Mouse (Mus musculus): Measurements from ENCODE around the gene Mcm5.
A peak's percentile ranks its signal among the peaks of the same experiment; 100 is the strongest.

Gene Mcm5

DNA sequence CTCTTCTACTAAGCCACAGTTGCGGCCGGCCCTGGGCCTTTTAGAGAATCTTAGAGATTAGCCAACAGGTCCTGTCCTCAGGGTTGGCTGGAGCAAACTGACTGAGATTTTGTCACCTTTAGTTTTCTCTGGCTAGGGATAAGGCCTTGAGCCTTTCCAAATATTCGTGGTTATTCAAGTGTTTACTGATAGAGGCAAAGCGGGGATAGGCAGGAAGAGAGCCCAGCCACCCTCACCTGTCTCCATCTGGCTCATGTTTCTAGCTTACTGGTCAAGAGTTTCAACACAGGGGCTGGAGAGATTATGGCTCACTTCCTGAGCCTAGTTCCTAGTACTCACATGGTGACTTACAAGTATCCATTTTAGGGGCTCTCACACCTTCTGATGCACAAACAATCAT is 6.4 kb upstream of the Mcm5 start:
- no peak for DNase-seq (ENCODE audit: low spot score)

DNA sequence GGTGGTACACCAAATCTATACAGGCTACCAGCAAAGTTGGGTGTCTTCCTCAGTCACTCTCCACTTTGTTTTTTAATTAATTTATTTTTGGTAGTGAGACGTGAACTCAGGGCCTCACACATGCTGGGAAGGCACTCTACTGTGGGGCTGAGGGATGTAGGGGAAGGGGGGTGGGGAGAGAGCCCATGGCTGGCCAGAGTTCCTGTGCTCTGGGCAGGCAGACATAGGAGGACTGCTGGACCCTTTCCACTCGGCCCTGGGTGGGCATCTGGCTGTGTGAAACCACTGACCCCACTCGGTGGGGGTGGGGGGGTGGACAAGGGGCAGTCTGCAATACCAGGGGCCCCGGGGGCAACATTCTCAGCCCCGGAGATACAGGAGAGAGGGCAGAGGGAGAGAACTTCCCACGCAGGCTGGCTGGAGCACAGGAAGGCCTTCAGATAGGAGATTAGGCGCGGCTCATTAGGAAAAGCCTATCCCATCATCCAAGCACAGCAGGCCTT is 5.9 kb upstream of the Mcm5 start:
- DNase-seq (ENCODE audit: low spot score) = no peak

DNA sequence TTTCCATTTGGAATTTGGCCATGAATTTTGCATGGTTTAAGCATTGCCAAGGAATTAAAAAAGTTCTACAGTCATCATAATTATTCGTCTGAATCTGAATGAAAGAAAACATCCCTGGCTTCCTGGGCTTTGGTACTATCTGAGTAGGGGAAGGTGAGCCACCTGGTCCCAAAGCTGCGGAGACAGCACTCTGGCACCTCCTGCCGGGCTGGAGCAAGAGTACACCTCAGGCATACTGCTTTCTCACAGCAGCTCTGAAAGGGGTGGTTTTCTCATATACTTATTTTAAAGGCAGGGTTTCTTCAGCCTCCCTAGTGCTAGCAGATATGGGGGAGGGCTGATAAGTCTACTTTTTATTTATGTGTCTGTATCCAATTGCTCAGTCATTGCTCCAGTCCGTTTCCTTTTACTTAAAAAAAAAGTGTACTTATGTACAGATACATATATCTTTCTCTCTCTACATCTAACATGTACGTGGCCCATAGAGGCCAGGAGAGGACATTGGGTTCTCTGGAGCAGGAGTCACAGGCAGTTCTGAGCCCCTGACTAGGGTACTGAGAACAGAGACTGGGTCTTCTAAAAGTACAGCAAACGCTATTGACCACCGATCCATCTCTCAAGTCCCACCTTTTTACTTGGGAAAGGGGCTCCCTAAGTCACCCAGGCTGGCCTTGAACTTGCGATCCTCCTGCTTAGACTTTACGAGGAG is 688 bp upstream of the Mcm5 start:
- DNase-seq (ENCODE audit: low spot score) = peak; percentile 77

DNA sequence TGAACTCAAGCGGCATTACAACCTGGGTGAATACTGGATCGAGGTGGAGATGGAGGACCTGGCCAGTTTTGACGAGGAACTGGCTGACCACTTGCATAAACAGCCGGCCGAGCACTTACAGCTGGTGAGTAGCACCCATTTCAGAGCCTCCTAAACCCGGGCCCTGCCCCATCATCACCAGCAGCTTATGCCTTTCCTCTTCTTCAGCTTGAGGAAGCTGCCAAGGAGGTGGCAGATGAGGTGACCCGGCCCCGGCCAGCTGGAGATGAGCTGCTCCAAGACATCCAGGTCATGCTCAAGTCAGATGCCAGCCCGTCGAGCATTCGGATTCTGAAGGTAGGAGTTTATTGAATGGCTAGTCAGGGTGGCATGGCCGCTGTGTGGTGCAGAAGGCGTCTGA is 724 bp downstream of the Mcm5 start:
- no peak for DNase-seq (ENCODE audit: low spot score)

DNA sequence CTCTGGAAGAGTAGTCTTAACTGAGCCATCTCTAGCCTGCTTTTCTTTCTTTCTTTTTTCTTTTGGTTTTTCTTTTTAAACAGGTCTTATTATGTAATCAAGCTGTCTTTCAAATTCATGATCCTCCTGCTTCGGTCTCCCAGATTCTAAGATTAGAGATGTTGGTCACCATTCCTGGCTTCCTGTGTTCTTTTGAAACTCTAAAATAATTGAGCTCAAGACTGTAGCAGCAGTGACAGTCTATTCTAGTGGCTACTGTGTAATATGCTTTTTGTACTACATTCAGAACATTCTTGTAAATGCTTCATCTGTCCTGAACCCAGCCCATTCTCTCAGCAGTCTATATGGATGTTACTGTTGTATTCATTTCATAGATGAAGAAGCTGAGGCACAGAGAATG is 9.1 kb downstream of the Mcm5 start:
- DNase-seq (ENCODE audit: low spot score) = no peak

DNA sequence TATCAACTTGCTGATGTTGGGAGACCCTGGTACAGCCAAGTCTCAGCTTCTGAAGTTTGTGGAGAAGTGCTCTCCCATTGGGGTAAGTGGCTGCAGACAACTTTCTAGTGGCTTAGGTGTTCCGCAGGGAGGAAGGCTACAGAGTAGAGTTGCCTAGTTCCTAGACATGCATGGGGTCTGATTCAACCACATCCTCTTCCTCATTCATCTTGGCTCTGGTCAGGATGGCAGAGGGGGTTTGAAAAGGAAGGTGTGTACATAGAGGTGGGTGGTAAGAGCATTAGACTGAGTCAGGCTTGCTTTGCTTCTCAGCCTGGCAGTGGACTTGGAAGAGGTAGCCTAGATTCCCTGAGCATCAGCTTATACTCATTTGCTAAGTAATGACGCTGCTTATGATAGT is 9.9 kb downstream of the Mcm5 start:
- no peak for DNase-seq (ENCODE audit: low spot score)

DNA sequence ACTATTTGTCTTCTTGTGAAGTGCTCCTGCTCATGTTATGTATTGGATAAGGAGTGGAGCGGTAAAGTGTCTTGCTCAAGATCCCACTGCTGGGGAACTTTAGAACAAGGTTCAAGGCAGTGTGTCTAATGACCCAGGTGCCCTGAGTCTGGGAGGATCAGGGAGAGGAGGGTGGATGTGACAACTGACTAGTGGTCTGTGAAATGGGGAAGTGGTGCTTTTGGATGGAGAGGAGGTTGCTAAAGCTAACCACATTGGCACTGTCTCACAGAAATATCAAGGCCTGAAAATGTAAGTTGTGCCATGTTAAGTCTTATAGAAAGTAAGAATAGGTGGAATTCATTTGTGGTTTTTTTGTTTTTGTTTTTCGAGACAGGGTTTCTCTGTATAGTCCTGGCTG is 10.4 kb downstream of the Mcm5 start:
- no peak for DNase-seq (ENCODE audit: low spot score)

DNA sequence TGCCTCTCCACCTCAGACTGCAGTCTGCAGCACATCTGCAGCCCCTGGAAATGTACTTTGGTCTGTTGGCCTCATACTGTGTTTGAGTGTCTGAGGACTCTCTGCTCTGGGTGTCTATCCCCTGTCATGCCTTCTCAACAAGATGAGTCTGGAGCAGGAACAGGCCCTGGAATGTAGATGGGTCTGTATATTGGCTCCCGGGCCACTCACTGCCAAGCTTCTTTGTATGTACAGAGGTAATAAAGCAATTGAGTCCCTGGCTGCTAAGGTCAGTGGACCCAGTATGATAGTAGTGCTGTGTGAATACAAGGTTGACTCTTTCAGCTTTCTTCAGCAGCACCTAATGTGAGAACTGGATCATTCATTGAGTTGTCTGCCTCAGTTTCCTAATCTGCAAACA is 18.0 kb downstream of the Mcm5 start:
- DNase-seq (ENCODE audit: low spot score) = no peak

DNA sequence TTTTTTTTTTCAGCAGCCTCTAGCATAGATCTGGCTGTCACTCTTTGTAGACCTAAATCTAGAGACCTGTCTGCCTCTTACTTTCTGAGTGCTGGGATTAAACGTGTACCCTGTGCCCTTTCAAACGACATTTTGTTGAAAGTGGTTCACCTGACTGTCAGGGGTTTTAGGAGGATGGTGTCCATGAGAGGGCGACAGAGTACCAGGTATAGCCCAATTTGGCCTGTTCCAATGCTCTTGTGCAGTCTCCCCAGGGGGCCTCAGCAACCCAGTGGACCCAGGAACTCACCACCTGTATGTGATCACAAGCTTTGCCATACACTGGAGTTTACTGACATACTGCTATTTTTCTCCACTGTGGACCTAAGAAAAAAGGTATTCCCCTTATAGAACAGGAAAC is 23.1 kb downstream of the Mcm5 start:
- DNase-seq (ENCODE audit: low spot score) = peak; percentile 46

DNA sequence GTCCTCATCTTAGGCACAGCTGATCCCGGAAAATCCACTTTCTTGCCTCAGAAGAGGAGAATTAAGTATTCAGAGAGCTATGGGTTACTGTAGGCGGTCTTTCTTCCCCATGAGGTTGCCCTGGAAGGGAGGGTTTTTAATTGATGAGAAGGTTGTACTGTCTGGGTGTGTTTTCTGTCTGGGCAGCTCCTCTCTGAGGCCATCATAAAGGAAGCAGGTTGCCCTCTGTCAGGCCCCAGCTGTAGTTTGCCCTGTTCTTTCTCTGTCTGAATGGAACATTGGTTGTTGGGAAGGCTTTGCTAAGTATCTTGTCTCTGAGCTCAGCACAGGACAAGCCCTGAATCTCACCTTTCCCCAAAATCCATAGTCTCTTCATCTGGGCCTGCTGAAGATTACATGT is 24.0 kb downstream of the Mcm5 start:
- no peak for DNase-seq (ENCODE audit: low spot score)

DNA sequence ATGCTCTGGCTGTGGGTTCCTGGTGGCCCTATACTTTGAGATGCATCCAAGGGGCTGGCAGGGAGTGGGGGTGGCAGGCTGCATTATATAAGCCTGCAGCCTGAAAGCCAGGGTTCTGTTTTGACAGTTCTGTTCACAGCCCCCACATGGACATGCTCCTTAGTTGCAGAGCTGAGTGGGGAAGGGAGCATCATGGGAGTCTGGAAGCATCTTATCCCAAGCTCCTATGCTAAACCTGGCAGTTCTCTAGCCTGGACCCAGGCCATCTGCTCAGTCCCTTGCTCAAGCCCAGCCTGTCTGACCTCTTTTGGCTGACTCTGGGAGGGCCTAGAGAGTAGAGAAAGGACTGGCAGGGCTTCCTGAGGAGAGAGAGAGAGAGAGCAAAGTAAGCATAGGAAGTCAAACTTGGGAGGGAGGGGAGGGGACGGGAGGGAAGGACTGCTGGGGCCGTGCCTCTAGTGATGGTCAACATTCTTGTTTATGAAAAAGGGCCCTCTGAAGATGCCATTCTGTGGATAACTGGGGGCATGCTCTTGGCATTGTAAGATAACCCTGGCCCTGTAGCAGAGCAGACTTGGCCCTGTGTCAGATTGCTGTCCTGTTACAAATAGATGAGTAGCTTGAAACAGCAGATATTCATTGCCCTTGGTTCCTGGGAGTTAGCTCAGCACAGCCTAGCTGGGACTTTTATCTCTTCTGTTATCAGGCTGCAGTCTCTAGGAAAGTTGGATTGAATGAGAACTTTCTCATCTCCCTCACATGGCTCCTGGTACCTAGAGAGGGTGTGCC is 25.4 kb downstream of the Mcm5 start:
- DNase-seq (ENCODE audit: low spot score) = no peak

DNA sequence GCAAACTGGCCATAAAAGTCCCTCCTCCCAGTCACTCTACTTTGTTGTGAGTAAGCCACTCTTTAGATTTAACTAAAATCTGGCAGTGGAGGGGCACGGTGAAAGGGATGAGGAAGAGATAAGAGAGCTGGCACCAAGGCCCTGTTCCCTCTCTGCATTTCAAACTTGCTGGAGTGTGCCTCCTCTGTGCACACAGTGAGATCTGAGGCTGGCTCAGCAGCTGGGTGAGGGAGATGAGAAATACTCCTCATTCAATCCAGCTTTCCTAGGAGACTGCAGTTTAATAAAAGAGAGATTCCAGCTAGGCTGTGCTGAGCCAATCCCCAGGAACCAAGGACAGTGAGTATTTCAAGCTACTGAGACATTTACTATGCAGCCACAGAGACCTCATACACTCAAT is 26.4 kb downstream of the Mcm5 start:
- no peak for DNase-seq (ENCODE audit: low spot score)

DNA sequence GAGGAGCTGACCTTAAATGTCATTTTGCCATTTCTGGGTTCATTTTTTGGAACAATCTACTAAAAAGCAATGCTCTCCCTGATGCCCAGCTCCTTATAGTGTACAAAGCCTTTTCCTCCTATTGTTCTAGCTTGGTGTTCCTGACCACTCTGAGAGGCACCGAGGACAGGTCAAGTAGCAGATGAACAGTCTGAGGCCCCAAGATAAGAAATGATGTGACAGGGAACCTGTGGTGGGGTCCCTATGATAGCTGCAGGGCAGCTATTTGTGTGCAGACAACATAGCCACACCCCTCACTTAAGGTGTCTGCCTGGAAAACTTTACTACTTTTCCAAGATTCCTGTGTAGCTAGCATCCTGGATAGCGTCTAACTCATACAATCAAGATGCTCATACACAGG is 26.9 kb downstream of the Mcm5 start:
- no peak for DNase-seq (ENCODE audit: low spot score)

DNA sequence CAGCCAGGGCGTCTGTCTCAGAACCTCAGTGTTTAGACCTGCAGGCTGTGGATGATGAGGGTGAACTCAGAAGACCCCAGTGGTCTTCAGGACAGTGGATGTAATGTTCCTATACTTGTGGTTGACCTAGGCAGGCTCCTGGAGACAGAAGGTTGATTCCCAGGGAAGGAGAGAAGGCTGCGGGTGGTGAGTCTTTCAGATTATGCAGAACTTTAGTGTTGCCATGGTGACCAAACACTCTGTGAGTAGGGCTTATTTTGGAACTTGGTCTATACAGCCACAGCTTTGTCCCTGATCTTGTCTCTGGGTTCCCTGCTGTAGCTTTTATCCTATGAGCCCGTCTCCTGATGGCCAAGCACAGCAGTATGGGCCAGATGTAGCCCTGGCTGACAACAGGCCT is 28.2 kb downstream of the Mcm5 start:
- DNase-seq (ENCODE audit: low spot score) = no peak

DNA sequence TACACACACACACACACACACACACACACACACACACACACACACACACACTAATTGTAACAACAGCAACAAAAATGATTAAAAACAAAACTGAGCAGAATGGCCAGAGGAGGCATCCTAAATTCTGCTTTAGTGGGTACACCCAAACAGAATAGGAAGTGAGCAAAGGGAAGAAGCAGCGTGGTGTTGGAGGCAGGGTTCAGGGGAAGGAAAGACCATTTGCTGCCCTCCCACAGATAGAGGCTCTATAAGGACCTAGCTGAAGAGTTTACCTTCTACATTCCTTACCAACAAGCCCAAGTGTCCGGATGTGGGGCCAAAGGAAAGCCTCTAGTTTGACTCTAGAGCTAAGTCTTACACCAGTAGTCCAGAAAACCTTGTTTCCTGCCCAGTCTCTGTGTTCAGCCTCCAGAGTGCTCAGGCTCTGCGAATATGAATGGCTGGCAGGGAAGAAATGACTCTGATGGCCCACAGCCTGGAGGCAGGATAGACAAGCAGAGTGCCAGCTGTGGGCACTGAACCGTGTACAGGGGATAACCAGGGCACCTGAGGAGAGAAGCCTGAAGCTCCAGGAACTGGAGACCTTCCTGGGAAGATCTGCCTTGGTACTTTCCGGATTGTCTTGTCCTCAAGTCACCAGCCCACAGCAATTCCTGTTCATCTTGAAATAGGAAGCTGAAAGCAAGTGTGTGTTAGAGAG is 41.7 kb downstream of the Mcm5 start:
- DNase-seq (ENCODE audit: low spot score) = no peak

DNA sequence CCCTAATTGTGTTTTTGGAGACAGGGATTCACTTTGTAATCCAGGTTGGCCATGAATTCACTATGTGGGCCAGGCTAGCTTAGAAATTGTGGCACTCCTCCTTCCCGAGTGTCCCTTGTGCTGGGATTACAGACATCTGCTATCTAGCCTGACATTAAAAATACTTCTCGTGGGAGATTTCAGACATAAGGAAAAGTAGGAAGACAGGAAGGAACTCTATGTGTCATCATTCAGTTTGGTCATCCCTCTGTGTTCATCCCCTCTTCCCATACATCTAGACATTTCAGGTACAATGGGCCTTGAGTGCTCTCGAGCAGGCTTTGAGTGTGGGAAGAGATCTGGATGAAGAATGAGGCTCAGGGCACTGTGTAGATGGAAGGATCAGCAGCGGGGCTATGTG is 42.4 kb downstream of the Mcm5 start:
- DNase-seq (ENCODE audit: low spot score) = no peak

DNA sequence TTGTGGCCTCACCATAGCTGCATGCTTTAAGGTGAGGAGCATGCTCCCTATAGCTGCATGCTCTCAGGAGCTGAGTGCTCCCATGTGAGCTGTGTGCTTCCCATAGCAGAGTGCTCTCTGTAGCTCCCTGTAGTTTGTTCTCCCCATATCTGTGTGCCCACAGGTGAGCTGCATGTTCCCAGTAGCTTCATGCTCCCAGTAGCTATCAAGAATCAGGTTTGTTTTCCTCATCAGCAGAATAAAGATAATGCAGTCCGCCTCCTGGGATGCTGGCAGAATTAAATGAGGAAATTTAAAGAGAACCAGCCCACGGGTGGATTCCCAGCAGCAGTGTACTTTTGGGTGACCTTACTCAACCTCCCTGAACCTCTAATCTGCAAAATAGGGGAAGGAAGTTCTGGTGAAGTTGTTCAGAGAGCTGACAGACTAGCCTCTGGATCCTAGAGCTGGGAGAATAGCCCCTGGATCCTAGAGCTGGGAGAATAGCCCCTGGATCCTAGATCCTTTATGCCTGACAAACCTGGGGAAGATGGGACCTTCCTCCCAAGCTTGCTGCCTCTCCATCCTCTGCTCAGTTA is 43.2 kb downstream of the Mcm5 start:
- DNase-seq (ENCODE audit: low spot score) = no peak

DNA sequence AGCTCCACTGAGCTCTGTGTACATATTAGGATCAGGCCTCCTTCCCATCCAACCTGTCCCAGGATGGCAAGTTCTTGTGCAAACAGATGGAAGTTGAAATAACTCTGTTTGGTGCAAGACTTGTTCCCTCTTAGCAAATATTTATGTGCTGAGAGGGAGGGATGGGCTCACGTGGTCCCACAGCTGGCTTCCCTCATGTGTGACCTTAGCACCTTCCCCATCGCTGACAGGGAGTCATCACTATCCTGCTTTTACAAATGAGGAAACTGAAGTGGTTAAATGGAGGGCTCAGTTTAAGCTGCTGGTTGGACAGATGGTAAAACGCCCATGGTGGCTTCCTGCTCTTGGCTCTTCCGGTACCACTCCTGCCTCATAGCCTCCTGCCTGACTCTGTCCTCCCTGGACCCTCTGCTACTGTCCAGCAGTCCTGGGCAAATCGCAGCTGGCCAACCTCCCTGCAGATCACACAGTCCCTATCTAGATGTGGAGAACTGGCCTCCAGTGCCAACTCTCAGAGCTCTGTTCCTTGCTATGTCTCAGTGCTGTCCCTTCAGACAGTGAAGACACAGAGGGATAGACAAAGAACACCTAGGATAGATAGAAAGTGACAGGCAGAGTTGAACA is 45.6 kb downstream of the Mcm5 start:
- DNase-seq (ENCODE audit: low spot score) = no peak

DNA sequence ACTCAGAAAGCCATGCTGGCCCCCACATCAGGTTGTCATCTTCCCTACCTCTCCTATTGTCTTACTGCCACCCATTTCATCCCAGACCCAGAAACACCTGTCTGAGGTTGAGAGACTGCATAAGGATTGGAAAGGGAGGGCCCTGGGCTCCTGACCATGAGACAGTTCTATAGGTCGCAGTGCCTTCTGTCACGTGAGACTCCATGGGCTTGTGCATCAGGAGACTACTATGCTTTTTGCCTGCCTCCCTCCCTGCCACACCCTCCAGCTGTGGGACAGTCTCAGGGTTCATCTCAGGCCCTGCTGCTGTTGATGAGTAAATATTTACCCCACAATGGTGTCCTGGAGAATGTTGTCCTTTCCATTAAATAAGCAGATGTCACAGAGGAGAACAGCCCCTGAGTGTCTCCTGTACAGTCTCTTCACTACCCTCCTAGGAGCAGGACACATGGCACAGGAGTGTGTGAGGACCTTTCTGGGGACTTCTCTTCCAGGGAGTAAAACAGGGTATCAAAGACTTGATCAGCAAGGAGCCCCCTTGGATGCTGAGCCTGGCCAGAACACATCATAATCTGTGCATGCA is 46.5 kb downstream of the Mcm5 start:
- DNase-seq (ENCODE audit: low spot score) = no peak

DNA sequence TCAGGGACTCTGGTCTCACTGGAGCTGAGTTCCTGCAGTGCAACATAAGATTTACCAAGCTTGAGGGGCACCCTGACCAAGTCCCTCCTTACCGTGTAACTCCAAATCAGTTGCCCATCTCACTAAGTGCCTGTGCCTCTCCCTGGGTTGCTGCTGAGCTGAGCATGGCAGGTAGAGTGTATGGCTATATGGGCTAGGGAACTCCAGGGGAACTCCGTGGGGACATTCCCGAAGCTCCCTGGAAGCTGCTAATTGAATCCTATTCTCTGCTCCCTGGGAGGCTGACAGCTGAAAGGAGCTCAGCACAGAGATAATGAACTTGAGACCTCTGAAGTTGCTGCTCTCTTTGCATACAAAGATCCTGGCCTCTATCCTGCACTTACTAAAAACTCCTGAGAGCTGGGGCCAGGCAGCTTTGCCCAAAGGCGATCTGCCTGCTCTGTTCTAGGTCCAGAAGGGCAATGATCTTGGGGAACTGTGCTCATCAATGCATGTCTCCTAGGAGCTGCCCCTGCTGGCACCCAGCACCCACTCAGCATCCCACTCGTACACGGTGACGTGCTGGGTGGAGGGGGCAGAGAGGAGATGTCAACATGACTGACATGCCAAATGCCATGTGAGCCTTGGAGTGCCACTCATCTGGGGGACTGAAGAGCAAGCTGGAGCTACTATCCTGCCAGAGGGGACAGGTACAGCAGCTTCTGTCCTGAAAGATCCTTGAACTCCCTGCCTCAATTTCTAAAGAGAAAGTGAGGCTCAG is 48.3 kb downstream of the Mcm5 start:
- no peak for DNase-seq (ENCODE audit: low spot score)

DNA sequence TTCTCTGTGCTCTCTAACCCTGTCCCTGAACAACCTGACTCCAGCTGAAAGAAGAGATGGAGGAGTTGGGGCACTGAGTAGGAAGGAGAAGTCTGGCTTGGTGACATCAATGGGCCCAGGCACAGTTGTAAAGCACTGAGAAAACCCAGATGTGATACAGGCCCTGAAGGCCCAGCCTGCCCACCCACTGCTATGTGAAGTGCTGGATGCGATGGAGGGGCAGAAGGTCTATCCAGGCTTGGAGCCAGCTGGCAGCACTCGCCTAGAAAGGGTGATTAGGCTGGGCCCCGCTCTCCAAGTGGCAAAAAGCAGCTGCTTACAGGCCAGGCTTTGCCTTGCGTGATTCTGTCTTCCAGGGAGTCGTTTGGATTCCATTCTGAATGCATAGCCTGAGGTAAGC is 60.0 kb downstream of the Mcm5 start:
- no peak for DNase-seq (ENCODE audit: low spot score)
